Mouse (Mus musculus): Measurements from ENCODE around the gene Uvssa.

DNA sequence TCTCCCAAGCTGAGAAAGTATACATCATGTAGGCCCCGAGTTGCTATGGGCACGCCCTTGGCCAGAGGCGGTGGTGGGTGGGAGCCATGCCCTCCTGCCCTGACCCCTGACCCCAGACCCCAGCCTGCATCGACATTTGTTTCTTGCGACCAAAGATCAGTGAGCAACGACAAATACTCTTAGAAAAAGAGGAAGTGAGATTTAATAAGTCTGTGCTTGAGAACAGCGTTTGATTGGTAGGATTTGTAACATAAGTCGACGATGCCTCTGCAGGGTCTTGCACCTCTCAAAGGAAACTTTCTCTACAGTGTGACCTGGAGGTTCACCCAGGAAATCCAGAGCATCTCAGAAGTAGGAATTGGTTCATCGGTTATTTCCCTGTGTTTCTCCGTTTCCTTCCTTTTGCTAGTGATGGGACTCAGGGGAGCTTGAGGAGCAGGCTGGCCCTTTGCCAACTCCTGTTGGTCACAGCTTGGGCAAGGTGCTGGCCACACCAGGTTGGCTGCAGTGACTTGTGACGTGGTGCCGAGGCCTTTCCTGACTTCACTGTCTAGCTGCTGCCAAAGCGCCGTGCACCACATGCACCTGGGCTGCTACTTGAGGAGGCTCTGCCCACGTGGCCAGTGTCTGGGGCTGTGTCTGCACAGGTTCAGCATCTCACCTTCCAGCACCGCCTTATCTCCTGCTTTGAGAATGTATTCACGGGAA lies 5.9 kb upstream of the Uvssa start:
- no peak for TF ChIP-seq CTCF (IDR thresholded peaks at IDR 0.05; ENCODE audit: low read depth)
- TF ChIP-seq EP300 (IDR thresholded peaks at IDR 0.05; ENCODE audit: low read depth), result no peak

Data from heart, postnatal 0 days (tissue).